Mouse (Mus musculus) brain, embryonic 18.5 days (tissue): ENCODE results near the gene Cyp1a2.

Experiments used
- DNase-seq: peaks from one replicate; pipeline ENCODE4 v3.0.0-alpha.2; 2012; ENCODE audit warnings: low read depth, low spot score

Cyp1a2 gene

GRCm38 (mm10) chr9:57671500-57671899, 12.0 kb downstream of the Cyp1a2 start:
- DNase-seq = no peak

- DNase-seq = no peak
These were observed 12.5 kb downstream of the Cyp1a2 start for GRCm38 (mm10) chr9:57671037-57671436.

GRCm38 (mm10) chr9:57669566-57669965, 13.9 kb downstream of the Cyp1a2 start:
- no peak for DNase-seq

- DNase-seq = no peak
These were observed 15.2 kb downstream of the Cyp1a2 start for GRCm38 (mm10) chr9:57668277-57668676.

- no peak for DNase-seq
These were observed 15.7 kb downstream of the Cyp1a2 start for GRCm38 (mm10) chr9:57667817-57668216.

- DNase-seq = no peak
These were observed 16.4 kb downstream of the Cyp1a2 start for GRCm38 (mm10) chr9:57667136-57667535.

- DNase-seq = no peak
These were observed 17.0 kb downstream of the Cyp1a2 start for GRCm38 (mm10) chr9:57666536-57666935.

- no peak for DNase-seq
These were observed 18.9 kb downstream of the Cyp1a2 start for GRCm38 (mm10) chr9:57664616-57665015.

GRCm38 (mm10) chr9:57661552-57661951, 22.0 kb downstream of the Cyp1a2 start:
- DNase-seq = no peak

- no peak for DNase-seq
These were observed 23.0 kb downstream of the Cyp1a2 start for GRCm38 (mm10) chr9:57660501-57660900.

GRCm38 (mm10) chr9:57659774-57660173, 23.7 kb downstream of the Cyp1a2 start:
- peak; percentile 49 for DNase-seq

- no peak for DNase-seq
These were observed 24.5 kb downstream of the Cyp1a2 start for GRCm38 (mm10) chr9:57658970-57659369.

- DNase-seq = no peak
These were observed 25.7 kb downstream of the Cyp1a2 start for GRCm38 (mm10) chr9:57657843-57658242.

GRCm38 (mm10) chr9:57656631-57657350, 26.7 kb downstream of the Cyp1a2 start:
- no peak for DNase-seq

GRCm38 (mm10) chr9:57655749-57656148, 27.8 kb downstream of the Cyp1a2 start:
- DNase-seq = peak; percentile 70

GRCm38 (mm10) chr9:57654966-57655365, 28.5 kb downstream of the Cyp1a2 start:
- no peak for DNase-seq

GRCm38 (mm10) chr9:57653283-57653682, 30.2 kb downstream of the Cyp1a2 start, which contains the start of gene Csk:
Csk (minus strand) TSS chr9:57653631.
- DNase-seq = no peak

GRCm38 (mm10) chr9:57652855-57653254, 30.6 kb downstream of the Cyp1a2 start:
- no peak for DNase-seq

- no peak for DNase-seq
These were observed 31.2 kb downstream of the Cyp1a2 start for GRCm38 (mm10) chr9:57652351-57652750.

GRCm38 (mm10) chr9:57650786-57651311, 32.7 kb downstream of the Cyp1a2 start:
- no peak for DNase-seq

- DNase-seq = no peak
These were observed 33.2 kb downstream of the Cyp1a2 start for GRCm38 (mm10) chr9:57650130-57650785.

- DNase-seq = no peak
These were observed 36.0 kb downstream of the Cyp1a2 start for GRCm38 (mm10) chr9:57647286-57648108.
